Mouse (Mus musculus) lung, postnatal 0 days (tissue): ENCODE data around the gene Sf3b3.

Experiments used
- CTCF ChIP-seq: IDR thresholded peaks from 2 replicates; pipeline ENCODE4 v1.5.1; 2016; ENCODE audit warnings: antibody characterized with exemption, mild to moderate bottlenecking
- EP300 ChIP-seq: IDR thresholded peaks from 2 replicates; pipeline ENCODE4 v1.6.1; 2016; ENCODE audit warnings: antibody characterized with exemption, mild to moderate bottlenecking, control low read depth

DNA sequence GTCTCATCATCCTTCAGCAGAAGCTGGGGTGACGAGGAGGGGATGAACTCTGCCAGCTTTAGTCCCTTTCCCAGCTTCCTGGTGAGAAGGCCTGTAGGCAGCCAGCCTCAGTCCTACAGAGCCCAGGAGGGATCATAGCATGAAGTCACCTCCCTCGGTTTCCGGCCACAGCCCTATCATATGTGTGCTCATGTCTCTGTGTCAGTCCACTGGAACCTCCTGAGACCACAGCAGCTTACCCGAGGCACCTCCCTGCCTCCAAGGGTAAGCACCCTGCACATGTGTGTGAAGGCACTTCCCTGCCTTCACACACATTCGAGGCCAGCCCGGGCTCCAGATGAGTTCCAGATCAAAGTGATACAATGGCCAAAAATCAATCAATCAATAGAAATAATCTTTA is 56.3 kb downstream of the Sf3b3 start:
- TF ChIP-seq CTCF: no peak
- TF ChIP-seq EP300: no peak
